In the genomic region with DNA sequence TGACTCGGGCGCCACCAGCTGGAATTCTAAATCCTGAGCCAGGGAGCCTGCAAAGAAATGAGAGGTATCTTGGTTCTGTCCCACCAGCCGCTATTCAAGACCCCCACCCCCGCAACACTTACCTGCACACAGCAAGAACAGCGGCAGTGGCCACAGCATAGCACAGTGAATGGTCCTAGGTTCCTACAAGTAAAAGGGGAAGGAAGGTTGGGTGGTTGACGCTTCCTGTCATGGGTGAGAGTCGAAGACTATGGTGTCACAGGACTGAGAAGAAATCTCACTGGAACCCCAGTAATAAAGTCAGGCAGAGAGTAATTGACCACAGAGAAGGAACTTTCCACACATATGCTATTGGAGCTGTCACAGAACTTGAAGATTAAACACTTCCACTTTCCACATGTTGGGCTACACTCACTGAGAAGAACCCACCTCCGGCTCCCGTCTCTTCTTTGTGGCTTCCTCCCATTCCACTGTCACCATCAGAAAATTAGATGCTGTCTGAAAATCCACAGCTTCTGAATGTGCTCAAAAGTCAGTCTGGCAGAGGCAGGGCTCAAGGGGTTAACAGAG, we compare ENCODE assay signal across 20 mouse cellular contexts. TPM values are rescaled to one million over a fixed set of nuclear protein-coding genes. Genes with fewer than 3 reads are reported as not detected.
DNase-seq lines count a peak whose midpoint lies in the region; ATAC-seq lines count a peak whose summit lies in the region.
"Had no signal": no experiment of that assay in that cellular context is flagged by ENCODE, and none has a peak within 500 bp of the region (broad histone marks: within the 10 kb centered on the region; RNA-seq: fewer than 3 reads in every experiment).

No protein-coding gene starts in this region.

- no peak overlapping the region for H3K4me2 ChIP-seq in liver, embryonic 13.5 days
- H3K4me2 ChIP-seq in liver, embryonic 16.5 days (ENCODE audit: low read depth, low read length) = no peak overlapping the region
- H3K4me2 ChIP-seq in midbrain, embryonic 16.5 days (ENCODE audit: low read length) = no peak overlapping the region
- H3K4me2 ChIP-seq: embryonic facial prominence, embryonic 12.5 days; intestine, embryonic 15.5 days; midbrain, embryonic 11.5 days had no signal

- H3K36me3 ChIP-seq in liver, embryonic 13.5 days = no peaks in the 10 kb centered on the region
- H3K36me3 ChIP-seq in liver, embryonic 16.5 days (ENCODE audit: control insufficient read depth, insufficient read depth) = no peaks in the 10 kb centered on the region
- H3K36me3 ChIP-seq in midbrain, embryonic 16.5 days (ENCODE audit: control insufficient read depth, insufficient read depth, low read length) = no peaks in the 10 kb centered on the region
- H3K36me3 ChIP-seq: embryonic facial prominence, embryonic 12.5 days; forebrain, embryonic 10.5 days; intestine, embryonic 15.5 days had no signal

- 0 out of 2 replicates have a peak, but pooled peaks have one; percentile 47 for ATAC-seq in liver, embryonic 13.5 days (ENCODE audit: low read depth)
- peak; percentile 37 for ATAC-seq in liver, embryonic 16.5 days (ENCODE audit: low read depth)
- peak; percentile 64 for ATAC-seq in monocyte, adult 5-6 weeks (replicated peaks; ENCODE audit: insufficient number of reproducible peaks, low FRiP score, low TSS enrichment, poor library complexity, severe bottlenecking)
- no peak for ATAC-seq in midbrain, embryonic 16.5 days
- ATAC-seq: intestine, embryonic 15.5 days had no signal

- WGBS in liver, embryonic 13.5 days (ENCODE audit: insufficient replicate concordance) = 28% methylated on average over 9 of the region's 9 CpGs
- WGBS in liver, embryonic 16.5 days (ENCODE audit: insufficient replicate concordance) = 27% methylated on average over 9 of the region's 9 CpGs
- 92% methylated on average over 9 of the region's 9 CpGs for WGBS in midbrain, embryonic 16.5 days

- H3K27me3 ChIP-seq in liver, embryonic 13.5 days = no peaks in the 10 kb centered on the region
- no peaks in the 10 kb centered on the region for H3K27me3 ChIP-seq in liver, embryonic 16.5 days (ENCODE audit: control insufficient read depth, insufficient read depth, low read depth, low read length)
- no peaks in the 10 kb centered on the region for H3K27me3 ChIP-seq in midbrain, embryonic 16.5 days (ENCODE audit: control insufficient read depth, insufficient read depth, low read depth, low read length)
- H3K27me3 ChIP-seq: embryonic facial prominence, embryonic 12.5 days; intestine, embryonic 15.5 days had no signal

- H3K4me1 ChIP-seq in liver, embryonic 13.5 days (replicated peaks) = no peaks in the 10 kb centered on the region
- no peaks in the 10 kb centered on the region for H3K4me1 ChIP-seq in brown adipose tissue, adult 24 weeks (ENCODE audit: control insufficient read depth, insufficient read depth, insufficient read length, low read length)
- no peaks in the 10 kb centered on the region for H3K4me1 ChIP-seq in liver, embryonic 16.5 days (ENCODE audit: control insufficient read depth, low read depth, low read length)
- no peaks in the 10 kb centered on the region for H3K4me1 ChIP-seq in midbrain, embryonic 16.5 days (ENCODE audit: control insufficient read depth, insufficient read depth, low read length)
- H3K4me1 ChIP-seq: embryonic facial prominence, embryonic 12.5 days; forebrain, embryonic 10.5 days; intestine, embryonic 15.5 days had no signal

- H3K9ac ChIP-seq in liver, embryonic 13.5 days = no peak overlapping the region
- no peak overlapping the region for H3K9ac ChIP-seq in liver, embryonic 16.5 days (ENCODE audit: low read depth, low read length)
- no peak overlapping the region for H3K9ac ChIP-seq in midbrain, embryonic 16.5 days (ENCODE audit: low read depth, low read length)
- H3K9ac ChIP-seq: embryonic facial prominence, embryonic 12.5 days; intestine, embryonic 15.5 days had no signal

- H3K9me3 ChIP-seq in liver, embryonic 13.5 days (replicated peaks) = no peaks in the 10 kb centered on the region
- H3K9me3 ChIP-seq in liver, embryonic 16.5 days (replicated peaks; ENCODE audit: control insufficient read depth, low read length) = no peaks in the 10 kb centered on the region
- no peaks in the 10 kb centered on the region for H3K9me3 ChIP-seq in midbrain, embryonic 16.5 days (replicated peaks; ENCODE audit: control insufficient read depth, low read length, poor library complexity, severe bottlenecking)
- H3K9me3 ChIP-seq: embryonic facial prominence, embryonic 12.5 days; forebrain, embryonic 10.5 days; intestine, embryonic 15.5 days had no signal

- H3K27ac ChIP-seq in liver, embryonic 13.5 days = peak overlapping the region; percentile 3; the same call in 1 of the 2 replicates
- H3K27ac ChIP-seq in brown adipose tissue, adult 24 weeks (replicated peaks; ENCODE audit: low read depth, low read length) = peak overlapping the region; percentile 40; the same call in 1 of the 2 replicates
- 0 out of 2 replicates have a peak overlapping the region, but pooled peaks have one; percentile 26 for H3K27ac ChIP-seq in liver, embryonic 16.5 days (ENCODE audit: low read length)
- H3K27ac ChIP-seq in midbrain, embryonic 16.5 days (ENCODE audit: low read length) = no peak overlapping the region
- H3K27ac ChIP-seq: embryonic facial prominence, embryonic 12.5 days; forebrain, embryonic 10.5 days; heart, adult 2 months; intestine, embryonic 15.5 days; left cerebral cortex, adult 2 months had no signal

- DNase-seq in liver, embryonic 13.5 days = no peak
- no peak for DNase-seq in liver
- no peak for DNase-seq in frontal cortex, postnatal 14 days (ENCODE audit: low spot score in 2 of 2)
- no peak for DNase-seq in left cerebral cortex, postnatal 36 days (ENCODE audit: low spot score in 2 of 2)
- DNase-seq: cerebellum, postnatal 36 days; kidney, postnatal 36 days; thymus, postnatal 4 days had no signal

- no peak overlapping the region for H3K4me3 ChIP-seq in liver, embryonic 13.5 days (replicated peaks)
- peak overlapping the region; percentile 33 for H3K4me3 ChIP-seq in brown adipose tissue, adult 24 weeks (ENCODE audit: insufficient read depth, low read depth, low read length)
- H3K4me3 ChIP-seq in liver, embryonic 16.5 days (ENCODE audit: low read depth, low read length) = peak overlapping the region; percentile 36
- H3K4me3 ChIP-seq in midbrain, embryonic 16.5 days (ENCODE audit: low read depth, low read length) = no peak overlapping the region
- H3K4me3 ChIP-seq: embryonic facial prominence, embryonic 12.5 days; forebrain, embryonic 10.5 days; heart, adult 2 months; intestine, embryonic 15.5 days; left cerebral cortex, adult 2 months had no signal

- intact Hi-C loops in left cerebral cortex, postnatal 36 days (cut with DNase I) = no loop called here

RNA-seq across cellular contexts. Expression of a gene that starts 11.2 kb away (rescaled TPM):
- 1.3 TPM in 2 replicates for polyA plus RNA-seq in liver, embryonic 13.5 days (2015; fragmentation: Nextera tagmentation; extraction: Ambion mirVana)
- polyA plus RNA-seq in brown adipose tissue, adult 24 weeks (2012; ENCODE audit: insufficient read depth, insufficient read length, missing spikeins) = 1.4 and 5.5 TPM in 2 replicates
- 3.8 and 4.6 TPM in 2 replicates for polyA plus RNA-seq in liver, embryonic 16.5 days (2015; fragmentation: Nextera tagmentation; extraction: Ambion mirVana)
- total RNA-seq in monocyte, adult 5-6 weeks (2017) = 2.6 to 12.3 TPM (median 6.2 TPM) in 3 replicates
- total RNA-seq in left cerebral cortex, postnatal 36 days (2021) = 1 to 10 TPM; 3.1 to 3.8 TPM
- polyA plus RNA-seq in midbrain, embryonic 16.5 days (2015; fragmentation: Nextera tagmentation; extraction: Ambion mirVana) = 0.67 and 1.4 TPM in 2 replicates

RNA-seq across cellular contexts. Expression of a gene that starts 27.3 kb away (rescaled TPM):
- polyA plus RNA-seq in liver, embryonic 13.5 days (2015; fragmentation: Nextera tagmentation; extraction: Ambion mirVana) = not detected in 2 replicates
- polyA plus RNA-seq in brown adipose tissue, adult 24 weeks (2012; ENCODE audit: insufficient read depth, insufficient read length, missing spikeins) = not detected in 2 replicates
- polyA plus RNA-seq in liver, embryonic 16.5 days (2015; fragmentation: Nextera tagmentation; extraction: Ambion mirVana) = not detected in 2 replicates
- not detected in 3 replicates for total RNA-seq in monocyte, adult 5-6 weeks (2017)
- total RNA-seq in left cerebral cortex, postnatal 36 days (2021) = not detected
- polyA plus RNA-seq in midbrain, embryonic 16.5 days (2015; fragmentation: Nextera tagmentation; extraction: Ambion mirVana) = not detected in 2 replicates
- total RNA-seq: adrenal gland, adult 18-20 months; heart, adult 2 months; left cerebral cortex, adult 2 months had no signal
- polyA plus RNA-seq: embryonic facial prominence, embryonic 12.5 days; forebrain, embryonic 10.5 days; heart, adult 2 months; hindbrain, embryonic 11.5 days; intestine, embryonic 15.5 days; limb, embryonic 14.5 days; midbrain, embryonic 11.5 days had no signal

RNA-seq across cellular contexts. Expression of a gene that starts 29.0 kb away (rescaled TPM):
- polyA plus RNA-seq in liver, embryonic 13.5 days (2015; fragmentation: Nextera tagmentation; extraction: Ambion mirVana) = 0.20 and 0.27 TPM in 2 replicates
- polyA plus RNA-seq in brown adipose tissue, adult 24 weeks (2012; ENCODE audit: insufficient read depth, insufficient read length, missing spikeins) = 0.79 and 0.88 TPM in 2 replicates
- 0.19 and 0.29 TPM in 2 replicates for polyA plus RNA-seq in liver, embryonic 16.5 days (2015; fragmentation: Nextera tagmentation; extraction: Ambion mirVana)
- total RNA-seq in monocyte, adult 5-6 weeks (2017) = 2.2 to 8.1 TPM (median 3.0 TPM) in 3 replicates
- total RNA-seq in left cerebral cortex, postnatal 36 days (2021) = 1 to 10 TPM; 4.0 to 4.6 TPM
- polyA plus RNA-seq in midbrain, embryonic 16.5 days (2015; fragmentation: Nextera tagmentation; extraction: Ambion mirVana) = 9.1 and 9.9 TPM in 2 replicates

RNA-seq across cellular contexts. Expression of a gene that starts 43.1 kb away (rescaled TPM):
- polyA plus RNA-seq in liver, embryonic 13.5 days (2015; fragmentation: Nextera tagmentation; extraction: Ambion mirVana) = not detected in 2 replicates
- 0.48 and 0.58 TPM in 2 replicates for polyA plus RNA-seq in brown adipose tissue, adult 24 weeks (2012; ENCODE audit: insufficient read depth, insufficient read length, missing spikeins)
- polyA plus RNA-seq in liver, embryonic 16.5 days (2015; fragmentation: Nextera tagmentation; extraction: Ambion mirVana) = not detected in 2 replicates
- not detected in 3 replicates for total RNA-seq in monocyte, adult 5-6 weeks (2017)
- 10 to 100 TPM; 27.3 to 28.1 TPM for total RNA-seq in left cerebral cortex, postnatal 36 days (2021)
- polyA plus RNA-seq in midbrain, embryonic 16.5 days (2015; fragmentation: Nextera tagmentation; extraction: Ambion mirVana) = 7.1 and 7.7 TPM in 2 replicates

RNA-seq across cellular contexts. Expression of a gene that starts 46.4 kb away (rescaled TPM):
- polyA plus RNA-seq in liver, embryonic 13.5 days (2015; fragmentation: Nextera tagmentation; extraction: Ambion mirVana) = 2.0 and 2.7 TPM in 2 replicates
- polyA plus RNA-seq in brown adipose tissue, adult 24 weeks (2012; ENCODE audit: insufficient read depth, insufficient read length, missing spikeins) = 2.9 and 4.4 TPM in 2 replicates
- 1.8 and 2.2 TPM in 2 replicates for polyA plus RNA-seq in liver, embryonic 16.5 days (2015; fragmentation: Nextera tagmentation; extraction: Ambion mirVana)
- 4.9 to 7.5 TPM (median 6.8 TPM) in 3 replicates for total RNA-seq in monocyte, adult 5-6 weeks (2017)
- total RNA-seq in left cerebral cortex, postnatal 36 days (2021) = 10 to 100 TPM; 18.7 to 19.1 TPM
- polyA plus RNA-seq in midbrain, embryonic 16.5 days (2015; fragmentation: Nextera tagmentation; extraction: Ambion mirVana) = 15.6 and 17.1 TPM in 2 replicates

Comparison
In these comparisons a context has a peak if more than half of its experiments do, and no peak if none do; other contexts are left out.
1. H3K4me3 ChIP-seq: peak in brown adipose tissue, adult 24 weeks (single experiment) and liver, embryonic 16.5 days (single experiment); none in liver, embryonic 13.5 days (single experiment) and midbrain, embryonic 16.5 days (single experiment).